Mouse (Mus musculus): Measurements from ENCODE around the gene Auts2.

- TF ChIP-seq POLR2A (IDR thresholded peaks at IDR 0.05; ENCODE audit: low read depth, low read length) = no peak
- TF ChIP-seq CTCF (conservative IDR thresholded peaks at IDR 0.05; ENCODE audit: insufficient read depth, insufficient read length, low read depth, low read length) = no peak
These were observed 327.0 kb downstream of the Auts2 start for GRCm38 (mm10) chr5:132216143-132216542.

All from kidney, adult 2 months (tissue).